Mouse (Mus musculus) cerebellum, postnatal 25 days (tissue): ENCODE measurements around the gene Fam104a.
"Not testable (repeated sequence)": the region's sequence is repeated elsewhere in the genome, so short reads cannot be mapped to it uniquely, and the experiment has no call there.

Experiments
- DNase-seq, 2 experiments: peaks; one replicate each; pipeline ENCODE4 v3.0.0; 2021; ENCODE audit warnings: mixed read lengths in 2 of 2

The Fam104a gene

GRCm38 (mm10) chr11:113661835-113662351 is 22.1 kb downstream of the Fam104a start:
- DNase-seq = peak in 1 of 2 experiments; percentile 30

GRCm38 (mm10) chr11:113660940-113661339 is 23.0 kb downstream of the Fam104a start:
- peak; percentile 58 to 59 for DNase-seq

- not testable (repeated sequence) for DNase-seq
Observed at GRCm38 (mm10) chr11:113660213-113660612, 23.7 kb downstream of the Fam104a start.

GRCm38 (mm10) chr11:113658763-113659162 is 25.2 kb downstream of the Fam104a start:
- DNase-seq = no peak

- no peak for DNase-seq
Observed at GRCm38 (mm10) chr11:113658319-113658718, 25.6 kb downstream of the Fam104a start.

- DNase-seq = peak in 1 of 2 experiments; percentile 41
Observed at GRCm38 (mm10) chr11:113657221-113657620, 26.7 kb downstream of the Fam104a start.

- DNase-seq = peak; percentile 93 to 95
Observed at GRCm38 (mm10) chr11:113656511-113656932, 27.4 kb downstream of the Fam104a start.

GRCm38 (mm10) chr11:113654561-113655270 is 29.2 kb downstream of the Fam104a start:
- DNase-seq = peak in 1 of 2 experiments; percentile 42

- DNase-seq = peak in 1 of 2 experiments; percentile 28
Observed at GRCm38 (mm10) chr11:113654105-113654504, 29.9 kb downstream of the Fam104a start.

GRCm38 (mm10) chr11:113652516-113652915 is 31.4 kb downstream of the Fam104a start:
- DNase-seq = peak in 1 of 2 experiments; percentile 22

- DNase-seq = peak; percentile 63 to 75
Observed at GRCm38 (mm10) chr11:113651907-113652273, 32.1 kb downstream of the Fam104a start.

- DNase-seq = peak; percentile 69 to 77
Observed at GRCm38 (mm10) chr11:113651206-113651906, 32.6 kb downstream of the Fam104a start.

GRCm38 (mm10) chr11:113649353-113650210 is 34.4 kb downstream of the Fam104a start, which contains the start of gene Slc39a11:
Gene Slc39a11 (minus strand): TSS chr11:113650079.
- DNase-seq = peak; percentile 81 to 87

- DNase-seq = no peak
Observed at GRCm38 (mm10) chr11:113648690-113649352, 35.1 kb downstream of the Fam104a start, which contains the start of gene Cog1. Gene Cog1 (plus strand): TSS chr11:113649169.

GRCm38 (mm10) chr11:113648152-113648551 is 35.8 kb downstream of the Fam104a start:
- peak; percentile 91 to 96 for DNase-seq

- no peak for DNase-seq
Observed at GRCm38 (mm10) chr11:113645181-113645580, 38.8 kb downstream of the Fam104a start.

GRCm38 (mm10) chr11:113638680-113639079 is 45.3 kb downstream of the Fam104a start:
- no peak for DNase-seq

GRCm38 (mm10) chr11:113634699-113635121 is 49.2 kb downstream of the Fam104a start:
- no peak for DNase-seq

GRCm38 (mm10) chr11:113633398-113633797 is 50.6 kb downstream of the Fam104a start:
- no peak for DNase-seq

- DNase-seq = no peak
Observed at GRCm38 (mm10) chr11:113632303-113632702, 51.7 kb downstream of the Fam104a start.

GRCm38 (mm10) chr11:113631862-113632261 is 52.1 kb downstream of the Fam104a start:
- DNase-seq = no peak

GRCm38 (mm10) chr11:113631302-113631701 is 52.7 kb downstream of the Fam104a start:
- no peak for DNase-seq
